Mouse (Mus musculus): Measurements from ENCODE around the gene Pax8. TPM values are rescaled to one million over a fixed set of nuclear protein-coding genes. Genes with fewer than 3 reads are reported as not detected.

Gene Pax8
- polyA plus RNA-seq, 1 experiment, result 0.57 TPM

- no peaks in the 10 kb centered on the region for H3K27me3 ChIP-seq (ENCODE audit: control insufficient read depth, insufficient read depth, low read length, poor library complexity, severe bottlenecking)
- no peak for TF ChIP-seq CTCF (IDR thresholded peaks at IDR 0.05; ENCODE audit: low read depth, low read length)
- no peak for TF ChIP-seq POLR2A (IDR thresholded peaks at IDR 0.05; ENCODE audit: insufficient read depth, low read length)
- TF ChIP-seq EP300 (IDR thresholded peaks at IDR 0.05; ENCODE audit: insufficient read depth, low read depth, low read length), result no peak
- H3K4me3 ChIP-seq (ENCODE audit: low read depth, low read length), result no peak overlapping the region
- H3K9ac ChIP-seq (ENCODE audit: low read depth, poor library complexity, severe bottlenecking), result no peak overlapping the region
- no peaks in the 10 kb centered on the region for H3K9me3 ChIP-seq (replicated peaks; ENCODE audit: control insufficient read depth, insufficient read depth, low read length, poor library complexity, severe bottlenecking)
- no peaks in the 10 kb centered on the region for H3K36me3 ChIP-seq (ENCODE audit: control insufficient read depth, insufficient read depth, low read length, poor library complexity, severe bottlenecking)
- no peaks in the 10 kb centered on the region for H3K4me1 ChIP-seq (ENCODE audit: control insufficient read depth, insufficient read depth, low read length)
- no peak overlapping the region for H3K27ac ChIP-seq (ENCODE audit: insufficient read depth, low read length)
These were observed 91.8 kb downstream of the Pax8 start for GRCm38 (mm10) chr2:24383636-24384035.

GRCm38 (mm10) chr2:24382456-24383230, 92.8 kb downstream of the Pax8 start:
- Histone ChIP-seq H3K36me3 (ENCODE audit: control insufficient read depth, insufficient read depth, low read length, poor library complexity, severe bottlenecking) (no peaks in the 10 kb centered on the region), H3K9me3 (replicated peaks; ENCODE audit: control insufficient read depth, insufficient read depth, low read length, poor library complexity, severe bottlenecking) (no peaks in the 10 kb centered on the region), H3K4me3 (ENCODE audit: low read depth, low read length) (no peak overlapping the region), H3K27ac (ENCODE audit: insufficient read depth, low read length) (no peak overlapping the region), H3K4me1 (ENCODE audit: control insufficient read depth, insufficient read depth, low read length) (no peaks in the 10 kb centered on the region), H3K27me3 (ENCODE audit: control insufficient read depth, insufficient read depth, low read length, poor library complexity, severe bottlenecking) (no peaks in the 10 kb centered on the region), H3K9ac (ENCODE audit: low read depth, poor library complexity, severe bottlenecking) (no peak overlapping the region)
- no peak for TF ChIP-seq POLR2A (IDR thresholded peaks at IDR 0.05; ENCODE audit: insufficient read depth, low read length)
- no peak for TF ChIP-seq EP300 (IDR thresholded peaks at IDR 0.05; ENCODE audit: insufficient read depth, low read depth, low read length)
- no peak for TF ChIP-seq CTCF (IDR thresholded peaks at IDR 0.05; ENCODE audit: low read depth, low read length)

GRCm38 (mm10) chr2:24378747-24379450, 96.5 kb downstream of the Pax8 start:
- Histone ChIP-seq H3K9ac (ENCODE audit: low read depth, poor library complexity, severe bottlenecking) (no peak overlapping the region), H3K27ac (ENCODE audit: insufficient read depth, low read length) (no peak overlapping the region), H3K27me3 (ENCODE audit: control insufficient read depth, insufficient read depth, low read length, poor library complexity, severe bottlenecking) (no peaks in the 10 kb centered on the region), H3K9me3 (replicated peaks; ENCODE audit: control insufficient read depth, insufficient read depth, low read length, poor library complexity, severe bottlenecking) (no peaks in the 10 kb centered on the region), H3K36me3 (ENCODE audit: control insufficient read depth, insufficient read depth, low read length, poor library complexity, severe bottlenecking) (no peaks in the 10 kb centered on the region), H3K4me1 (ENCODE audit: control insufficient read depth, insufficient read depth, low read length) (no peaks in the 10 kb centered on the region), H3K4me3 (ENCODE audit: low read depth, low read length) (no peak overlapping the region)
- no peak for TF ChIP-seq CTCF (IDR thresholded peaks at IDR 0.05; ENCODE audit: low read depth, low read length)
- TF ChIP-seq EP300 (IDR thresholded peaks at IDR 0.05; ENCODE audit: insufficient read depth, low read depth, low read length), result no peak
- TF ChIP-seq POLR2A (IDR thresholded peaks at IDR 0.05; ENCODE audit: insufficient read depth, low read length), result no peak

Other genes starting within 250 kb of the Pax8 start
- gene Il1f5, start 198.6 kb downstream of the Pax8 start, polyA plus RNA-seq (2011; ENCODE audit: insufficient read depth, insufficient read length, low read depth, missing spikeins), result not detected in 2 replicates
- not detected in 2 replicates for gene Il1f10, start 184.4 kb downstream of the Pax8 start, polyA plus RNA-seq (2011; ENCODE audit: insufficient read depth, insufficient read length, low read depth, missing spikeins)
- not detected in 2 replicates for gene Il1rn, start 138.7 kb downstream of the Pax8 start, polyA plus RNA-seq (2011; ENCODE audit: insufficient read depth, insufficient read length, low read depth, missing spikeins)
- gene Psd4, start 108.0 kb downstream of the Pax8 start, polyA plus RNA-seq (2011; ENCODE audit: insufficient read depth, insufficient read length, low read depth, missing spikeins), result 3.6 and 10.1 TPM in 2 replicates

Measured in ES-Bruce4 (cell line).